Mouse (Mus musculus) subcutaneous adipose tissue, adult 2 months (tissue): ENCODE data around the gene Cst11. TPM values are rescaled to one million over a fixed set of nuclear protein-coding genes. Genes with fewer than 3 reads are reported as not detected.

Experiments used
- polyA plus RNA-seq: library from polyadenylated mRNA; depleted of rRNA; stranded (reverse); fragments of >200 nt; gene quantifications from 2 replicates; pipeline ENCODE4 v1.2.3, GENCODE M21; 2012; ENCODE audit warnings: low replicate concordance; rRNA removed

Gene Cst11
- polyA plus RNA-seq, result 1.1 TPM in 1 of 2 replicates, not detected in the other

DNA sequence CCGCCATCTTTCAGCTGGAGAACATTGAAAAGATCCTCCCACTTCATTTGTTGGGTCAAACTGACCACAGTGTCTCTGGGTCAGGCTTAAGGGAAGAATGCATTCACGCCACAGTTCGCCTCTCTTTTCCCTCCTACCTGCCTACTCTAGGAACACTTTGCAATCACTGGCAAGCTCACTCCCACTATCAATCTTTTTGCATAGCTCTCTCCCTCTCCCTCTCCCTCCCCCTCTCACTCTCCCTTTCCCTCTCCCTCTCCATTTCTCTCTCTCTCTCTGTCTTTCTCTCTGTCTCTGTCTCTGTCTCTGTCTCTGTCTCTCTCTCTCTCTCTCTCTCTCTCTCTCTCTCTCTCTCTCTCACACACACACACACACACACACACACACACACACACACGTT lies at the start of gene Cst11:
Gene Cst11, minus strand, starts transcription at position 101 of the 400 bp plus-strand sequence.

DNA sequence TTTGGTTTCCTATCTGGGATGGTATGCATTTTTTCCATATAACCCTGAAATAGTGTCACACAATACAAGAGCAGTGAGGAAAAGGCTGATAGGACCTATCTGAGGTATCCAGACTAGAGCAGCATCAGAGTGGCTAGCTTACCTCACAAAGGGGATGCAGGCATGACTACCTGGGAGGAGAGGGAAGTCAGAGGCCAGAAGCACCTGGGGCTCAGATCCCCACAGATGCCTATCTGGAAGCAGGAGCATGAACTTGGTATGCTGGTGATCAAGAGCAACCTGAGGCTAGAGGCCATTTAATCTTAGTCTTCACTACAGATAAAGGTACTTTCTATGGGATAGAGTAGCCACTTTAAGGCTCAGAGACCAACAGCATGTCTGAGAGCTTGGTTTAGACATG lies 48.6 kb upstream of the Cst11 start, which contains the start of gene Cst13:
Gene Cst13, plus strand, starts transcription at position 173 of the 400 bp plus-strand sequence.

GRCm38 (mm10) chr2:148798485-148798884 lies 27.2 kb upstream of the Cst11 start, which contains the start of gene Cst8:
Gene Cst8 (plus strand): TSS chr2:148798785.

DNA sequence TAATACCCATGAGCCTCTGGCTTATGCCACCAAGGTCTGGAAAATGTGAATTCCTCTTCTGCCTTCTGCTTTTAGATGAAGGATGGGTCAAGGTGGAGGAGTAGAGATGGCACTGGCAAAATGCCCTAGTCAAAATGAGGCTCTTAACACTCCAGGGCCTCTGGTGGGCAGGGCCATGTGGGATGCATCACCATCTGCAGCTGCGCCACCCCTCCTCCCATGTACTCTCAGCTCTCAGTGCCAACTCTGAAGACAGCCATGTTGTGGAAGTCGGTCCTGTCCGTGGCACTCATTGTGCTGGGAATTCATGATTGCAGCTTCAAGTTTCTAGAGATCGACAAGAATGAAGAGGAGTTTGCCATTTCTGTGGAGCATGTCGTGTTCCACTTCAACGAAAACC lies 17.8 kb upstream of the Cst11 start, which contains the start of gene Cst12:
Gene Cst12, plus strand, starts transcription at position 220 of the 400 bp plus-strand sequence.

GRCm38 (mm10) chr2:148781709-148782108 lies 10.4 kb upstream of the Cst11 start, which contains the start of gene 8030411F24Rik:
Gene 8030411F24Rik (plus strand): TSS chr2:148782009.

GRCm38 (mm10) chr2:148750058-148750457 lies 21.2 kb downstream of the Cst11 start, which contains the start of gene Cstl1:
Gene Cstl1 (plus strand): TSS chr2:148750358.

GRCm38 (mm10) chr2:148732327-148733000 lies 38.8 kb downstream of the Cst11 start, which contains the start of gene Napb:
Gene Napb (minus strand): TSS chr2:148732467.

Other genes with a start within 250 kb of the Cst11 start
- 18.0 and 34.5 TPM in 2 replicates for gene Nxt1, start 98.9 kb downstream of the Cst11 start, polyA plus RNA-seq
- 13.8 and 15.9 TPM in 2 replicates for gene Gzf1, start 90.5 kb downstream of the Cst11 start, polyA plus RNA-seq
- 1.2 and 1.7 TPM in 2 replicates for gene Napb, start 39.0 kb downstream of the Cst11 start, polyA plus RNA-seq
- not detected in 2 replicates for gene Cstl1, start 21.1 kb downstream of the Cst11 start, polyA plus RNA-seq
- not detected in 2 replicates for gene 8030411F24Rik, start 10.5 kb upstream of the Cst11 start, polyA plus RNA-seq
- 0.39 TPM in 1 of 2 replicates, not detected in the other for gene Cst12, start 17.9 kb upstream of the Cst11 start, polyA plus RNA-seq
- gene Cst8, start 27.3 kb upstream of the Cst11 start, polyA plus RNA-seq, result 0.76 TPM in 1 of 2 replicates, not detected in the other
- gene Cst13, start 48.6 kb upstream of the Cst11 start, polyA plus RNA-seq, result not detected in 2 replicates
- gene Cst9, start 63.6 kb upstream of the Cst11 start, polyA plus RNA-seq, result not detected in 2 replicates
- 2.5 and 2.6 TPM in 2 replicates for gene 9230104L09Rik, start 93.5 kb upstream of the Cst11 start, polyA plus RNA-seq
- gene Cst3, start 104.2 kb upstream of the Cst11 start, polyA plus RNA-seq, result 1,165 and 1,988 TPM in 2 replicates
- gene Gm1330, start 231.8 kb upstream of the Cst11 start, polyA plus RNA-seq, result not detected in 2 replicates
- gene Gm10750, start 245.7 kb upstream of the Cst11 start, polyA plus RNA-seq, result not detected in 2 replicates